Mouse (Mus musculus): ENCODE results near the gene Wdr1. TPM values are rescaled to one million over a fixed set of nuclear protein-coding genes. Genes with fewer than 3 reads are reported as not detected.
"Not testable (repeated sequence)": the region's sequence is repeated elsewhere in the genome, so short reads cannot be mapped to it uniquely, and the experiment has no call there.

Gene Wdr1
- 217 and 221 TPM in 2 replicates for polyA plus RNA-seq (2015; fragmentation: Nextera tagmentation; extraction: Ambion mirVana)

GRCm38 (mm10) chr5:38563121-38563520 is at the start of gene Wdr1:
Wdr1 (minus strand) TSS chr5:38563221.
- 0 out of 2 replicates have a peak, but pooled peaks cover 4% of the 10 kb centered on the region for H3K36me3 ChIP-seq (ENCODE audit: control insufficient read depth, insufficient read depth, low read length)
- ATAC-seq = no peak
- H3K9ac ChIP-seq (ENCODE audit: low read depth, low read length) = peak within 1 kb of the TSS; percentile 74
- H3K4me1 ChIP-seq (ENCODE audit: control insufficient read depth, insufficient read depth, low read length) = peaks cover 34% of the 10 kb centered on the region
- H3K27me3 ChIP-seq (ENCODE audit: control insufficient read depth, insufficient read depth, low read depth, low read length) = no peaks in the 10 kb centered on the region
- H3K27ac ChIP-seq (ENCODE audit: low read length) = peak within 1 kb of the TSS; percentile 91
- H3K9me3 ChIP-seq (replicated peaks; ENCODE audit: control insufficient read depth, low read length, poor library complexity, severe bottlenecking) = no peaks in the 10 kb centered on the region
- peak within 1 kb of the TSS; percentile 96 for H3K4me3 ChIP-seq (ENCODE audit: low read depth, low read length)
- WGBS = 83% methylated on average over 2 of the region's 2 CpGs
- peak within 1 kb of the TSS; percentile 88 for H3K4me2 ChIP-seq (ENCODE audit: low read length)

- H3K9ac ChIP-seq (ENCODE audit: low read depth, low read length) = no peak overlapping the region
- H3K4me3 ChIP-seq (ENCODE audit: low read depth, low read length) = no peak overlapping the region
- no peak for ATAC-seq
- no peaks in the 10 kb centered on the region for H3K4me1 ChIP-seq (ENCODE audit: control insufficient read depth, insufficient read depth, low read length)
- 86% methylated on average over 3 of the region's 3 CpGs for WGBS
- H3K9me3 ChIP-seq (replicated peaks; ENCODE audit: control insufficient read depth, low read length, poor library complexity, severe bottlenecking) = no peaks in the 10 kb centered on the region
- no peaks in the 10 kb centered on the region for H3K36me3 ChIP-seq (ENCODE audit: control insufficient read depth, insufficient read depth, low read length)
- H3K27ac ChIP-seq (ENCODE audit: low read length) = no peak overlapping the region
- H3K27me3 ChIP-seq (ENCODE audit: control insufficient read depth, insufficient read depth, low read depth, low read length) = no peaks in the 10 kb centered on the region
- H3K4me2 ChIP-seq (ENCODE audit: low read length) = no peak overlapping the region
These were observed 48.1 kb upstream of the Wdr1 start for GRCm38 (mm10) chr5:38611118-38611517.

GRCm38 (mm10) chr5:38608219-38608618 is 45.2 kb upstream of the Wdr1 start:
- H3K4me3 ChIP-seq (ENCODE audit: low read depth, low read length); ATAC-seq; H3K9me3 ChIP-seq (replicated peaks; ENCODE audit: control insufficient read depth, low read length, poor library complexity, severe bottlenecking); H3K36me3 ChIP-seq (ENCODE audit: control insufficient read depth, insufficient read depth, low read length); H3K27ac ChIP-seq (ENCODE audit: low read length); H3K9ac ChIP-seq (ENCODE audit: low read depth, low read length); H3K27me3 ChIP-seq (ENCODE audit: control insufficient read depth, insufficient read depth, low read depth, low read length); H3K4me1 ChIP-seq (ENCODE audit: control insufficient read depth, insufficient read depth, low read length); H3K4me2 ChIP-seq (ENCODE audit: low read length): not testable (repeated sequence)
- 84% methylated on average over 4 of the region's 4 CpGs for WGBS

- WGBS = 53% methylated on average over 11 of the region's 11 CpGs
- Histone ChIP-seq H3K27ac (ENCODE audit: low read length) (no peak overlapping the region), H3K9me3 (replicated peaks; ENCODE audit: control insufficient read depth, low read length, poor library complexity, severe bottlenecking) (no peaks in the 10 kb centered on the region), H3K9ac (ENCODE audit: low read depth, low read length) (no peak overlapping the region), H3K27me3 (ENCODE audit: control insufficient read depth, insufficient read depth, low read depth, low read length) (no peaks in the 10 kb centered on the region), H3K36me3 (ENCODE audit: control insufficient read depth, insufficient read depth, low read length) (no peaks in the 10 kb centered on the region), H3K4me1 (ENCODE audit: control insufficient read depth, insufficient read depth, low read length) (peaks cover 3% of the 10 kb centered on the region; the same call in 1 of the 2 replicates), H3K4me3 (ENCODE audit: low read depth, low read length) (peak overlapping the region; percentile 35), H3K4me2 (ENCODE audit: low read length) (peak overlapping the region; percentile 50)
- peak; percentile 66 for ATAC-seq
These were observed 35.8 kb upstream of the Wdr1 start for GRCm38 (mm10) chr5:38598647-38599304.

- H3K4me1 ChIP-seq (ENCODE audit: control insufficient read depth, insufficient read depth, low read length) = no peaks in the 10 kb centered on the region
- H3K27ac ChIP-seq (ENCODE audit: low read length) = no peak overlapping the region
- no peaks in the 10 kb centered on the region for H3K36me3 ChIP-seq (ENCODE audit: control insufficient read depth, insufficient read depth, low read length)
- H3K4me3 ChIP-seq (ENCODE audit: low read depth, low read length) = no peak overlapping the region
- H3K9me3 ChIP-seq (replicated peaks; ENCODE audit: control insufficient read depth, low read length, poor library complexity, severe bottlenecking) = no peaks in the 10 kb centered on the region
- H3K9ac ChIP-seq (ENCODE audit: low read depth, low read length) = no peak overlapping the region
- H3K4me2 ChIP-seq (ENCODE audit: low read length) = no peak overlapping the region
- ATAC-seq = no peak
- 72% methylated on average over 9 of the region's 9 CpGs for WGBS
- no peaks in the 10 kb centered on the region for H3K27me3 ChIP-seq (ENCODE audit: control insufficient read depth, insufficient read depth, low read depth, low read length)
These were observed 25.9 kb upstream of the Wdr1 start for GRCm38 (mm10) chr5:38588924-38589323.

- Histone ChIP-seq H3K27me3 (ENCODE audit: control insufficient read depth, insufficient read depth, low read depth, low read length) (no peaks in the 10 kb centered on the region), H3K27ac (ENCODE audit: low read length) (no peak overlapping the region), H3K4me2 (ENCODE audit: low read length) (no peak overlapping the region), H3K4me1 (ENCODE audit: control insufficient read depth, insufficient read depth, low read length) (no peaks in the 10 kb centered on the region), H3K4me3 (ENCODE audit: low read depth, low read length) (no peak overlapping the region), H3K9me3 (replicated peaks; ENCODE audit: control insufficient read depth, low read length, poor library complexity, severe bottlenecking) (no peaks in the 10 kb centered on the region), H3K9ac (ENCODE audit: low read depth, low read length) (no peak overlapping the region), H3K36me3 (ENCODE audit: control insufficient read depth, insufficient read depth, low read length) (no peaks in the 10 kb centered on the region)
- WGBS = 85% methylated on average over 2 of the region's 2 CpGs
- ATAC-seq = no peak
These were observed 22.4 kb upstream of the Wdr1 start for GRCm38 (mm10) chr5:38585450-38585849.

- H3K27ac ChIP-seq (ENCODE audit: low read length) = no peak overlapping the region
- H3K4me3 ChIP-seq (ENCODE audit: low read depth, low read length) = no peak overlapping the region
- WGBS = 81% methylated on average over 4 of the region's 4 CpGs
These were observed 20.0 kb upstream of the Wdr1 start for GRCm38 (mm10) chr5:38583026-38583425.

GRCm38 (mm10) chr5:38580703-38581102 is 17.7 kb upstream of the Wdr1 start:
- Histone ChIP-seq H3K36me3 (ENCODE audit: control insufficient read depth, insufficient read depth, low read length) (no peaks in the 10 kb centered on the region), H3K9me3 (replicated peaks; ENCODE audit: control insufficient read depth, low read length, poor library complexity, severe bottlenecking) (no peaks in the 10 kb centered on the region), H3K27me3 (ENCODE audit: control insufficient read depth, insufficient read depth, low read depth, low read length) (no peaks in the 10 kb centered on the region), H3K4me2 (ENCODE audit: low read length) (no peak overlapping the region), H3K4me3 (ENCODE audit: low read depth, low read length) (no peak overlapping the region), H3K9ac (ENCODE audit: low read depth, low read length) (no peak overlapping the region), H3K4me1 (ENCODE audit: control insufficient read depth, insufficient read depth, low read length) (no peaks in the 10 kb centered on the region), H3K27ac (ENCODE audit: low read length) (no peak overlapping the region)
- 0 out of 2 replicates have a peak, but pooled peaks have one; percentile 42 for ATAC-seq
- 33% methylated on average over 6 of the region's 6 CpGs for WGBS

More at GRCm38 (mm10) chr5:38583026-38583425, 20.0 kb upstream of the Wdr1 start:
- H3K4me1 ChIP-seq (ENCODE audit: control insufficient read depth, insufficient read depth, low read length) = no peaks in the 10 kb centered on the region
- H3K36me3 ChIP-seq (ENCODE audit: control insufficient read depth, insufficient read depth, low read length) = no peaks in the 10 kb centered on the region
- H3K4me2 ChIP-seq (ENCODE audit: low read length) = no peak overlapping the region
- no peak overlapping the region for H3K9ac ChIP-seq (ENCODE audit: low read depth, low read length)
- H3K9me3 ChIP-seq (replicated peaks; ENCODE audit: control insufficient read depth, low read length, poor library complexity, severe bottlenecking) = no peaks in the 10 kb centered on the region
- ATAC-seq = no peak
- no peaks in the 10 kb centered on the region for H3K27me3 ChIP-seq (ENCODE audit: control insufficient read depth, insufficient read depth, low read depth, low read length)

- Histone ChIP-seq H3K9ac (ENCODE audit: low read depth, low read length) (no peak overlapping the region), H3K27me3 (ENCODE audit: control insufficient read depth, insufficient read depth, low read depth, low read length) (no peaks in the 10 kb centered on the region), H3K27ac (ENCODE audit: low read length) (no peak overlapping the region), H3K4me2 (ENCODE audit: low read length) (no peak overlapping the region), H3K36me3 (ENCODE audit: control insufficient read depth, insufficient read depth, low read length) (no peaks in the 10 kb centered on the region), H3K4me3 (ENCODE audit: low read depth, low read length) (no peak overlapping the region), H3K9me3 (replicated peaks; ENCODE audit: control insufficient read depth, low read length, poor library complexity, severe bottlenecking) (no peaks in the 10 kb centered on the region), H3K4me1 (ENCODE audit: control insufficient read depth, insufficient read depth, low read length) (no peaks in the 10 kb centered on the region)
- no peak for ATAC-seq
- 81% methylated on average over 2 of the region's 2 CpGs for WGBS
These were observed 7.9 kb upstream of the Wdr1 start for GRCm38 (mm10) chr5:38570876-38571275.
